Mouse (Mus musculus): Measurements from ENCODE around the gene Pirt.

The Pirt gene

GRCm38 (mm10) chr11:66911811-66912210, at the start of gene Pirt:
Gene Pirt, plus strand, starts transcription at chr11:66911981.
- DNase-seq (ENCODE audit: low read depth, low spot score): no peak

- peak; percentile 56 for DNase-seq (ENCODE audit: low read depth, low spot score)
Measured at GRCm38 (mm10) chr11:66871701-66872100, 40.1 kb upstream of the Pirt start.

- no peak for DNase-seq (ENCODE audit: low read depth, low spot score)
Measured at GRCm38 (mm10) chr11:66872773-66873470, 38.9 kb upstream of the Pirt start.

GRCm38 (mm10) chr11:66881291-66881690, 30.5 kb upstream of the Pirt start:
- no peak for DNase-seq (ENCODE audit: low read depth, low spot score)

GRCm38 (mm10) chr11:66882224-66883040, 29.3 kb upstream of the Pirt start:
- DNase-seq (ENCODE audit: low read depth, low spot score): peak; percentile 36

GRCm38 (mm10) chr11:66892536-66892935, 19.2 kb upstream of the Pirt start:
- DNase-seq (ENCODE audit: low read depth, low spot score): no peak

DNA sequence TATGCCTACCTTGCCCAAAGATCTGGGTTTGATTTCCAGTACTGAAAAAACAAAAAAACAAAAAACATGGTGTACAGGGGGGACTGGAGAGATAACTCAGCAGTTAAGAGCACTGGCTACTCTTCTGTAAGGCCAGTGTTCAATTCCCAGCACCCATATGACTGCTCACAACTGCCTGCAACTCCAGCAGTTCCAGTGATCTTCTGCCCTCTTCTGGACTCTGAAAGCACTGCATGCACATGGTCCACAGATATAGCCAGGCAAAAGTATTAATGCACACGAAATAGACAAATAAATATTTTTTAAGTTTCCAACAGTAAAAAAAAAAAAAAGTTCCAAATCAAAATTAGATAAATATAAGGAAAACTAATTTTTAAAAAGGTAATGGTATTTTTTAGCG, 13.0 kb upstream of the Pirt start:
- no peak for DNase-seq (ENCODE audit: low read depth, low spot score)

DNA sequence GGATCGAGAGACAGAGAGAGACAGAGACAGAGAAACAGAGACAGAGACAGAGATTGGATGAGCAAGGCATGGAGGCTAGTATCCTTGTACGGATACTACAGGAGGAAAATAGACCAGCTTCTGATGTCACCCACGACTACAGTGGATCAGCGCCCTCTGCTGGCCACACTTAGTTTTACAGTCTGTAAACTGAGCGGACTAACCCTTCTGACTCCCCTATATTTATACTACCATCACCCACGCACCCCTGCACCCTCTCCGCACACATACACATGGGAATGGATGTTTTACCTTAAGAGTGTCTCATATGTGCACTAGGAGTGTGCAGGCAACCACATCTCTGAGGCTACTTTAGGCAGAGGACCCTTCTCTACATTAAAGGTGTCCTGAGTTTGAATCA, 12.4 kb upstream of the Pirt start:
- peak; percentile 26 for DNase-seq (ENCODE audit: low read depth, low spot score)

DNA sequence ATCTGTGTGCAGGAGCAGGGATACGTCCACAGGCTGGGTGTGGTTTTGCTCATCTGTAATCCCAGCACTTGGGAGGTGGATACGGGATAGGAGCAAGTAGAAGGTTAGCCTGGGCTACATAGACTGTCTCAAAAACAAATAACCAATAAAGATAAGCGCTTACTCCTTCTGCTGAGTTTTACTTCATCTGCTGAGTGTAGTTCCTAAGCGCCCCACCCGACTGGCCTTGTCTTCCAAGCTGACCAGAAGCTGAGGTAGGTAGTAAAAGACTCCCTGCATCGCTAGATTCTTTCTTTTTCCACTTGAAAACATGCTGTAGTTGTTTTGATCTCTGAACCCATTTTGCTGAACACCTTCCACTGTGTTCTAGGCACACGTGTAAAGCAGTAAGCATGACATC, 9.0 kb upstream of the Pirt start:
- DNase-seq (ENCODE audit: low read depth, low spot score): no peak

GRCm38 (mm10) chr11:66905617-66906384, 6.0 kb upstream of the Pirt start:
- peak; percentile 65 for DNase-seq (ENCODE audit: low read depth, low spot score)

GRCm38 (mm10) chr11:66912531-66913458, 1.0 kb downstream of the Pirt start:
- DNase-seq (ENCODE audit: low read depth, low spot score): no peak

GRCm38 (mm10) chr11:66914249-66914648, 2.5 kb downstream of the Pirt start:
- DNase-seq (ENCODE audit: low read depth, low spot score): no peak

DNA sequence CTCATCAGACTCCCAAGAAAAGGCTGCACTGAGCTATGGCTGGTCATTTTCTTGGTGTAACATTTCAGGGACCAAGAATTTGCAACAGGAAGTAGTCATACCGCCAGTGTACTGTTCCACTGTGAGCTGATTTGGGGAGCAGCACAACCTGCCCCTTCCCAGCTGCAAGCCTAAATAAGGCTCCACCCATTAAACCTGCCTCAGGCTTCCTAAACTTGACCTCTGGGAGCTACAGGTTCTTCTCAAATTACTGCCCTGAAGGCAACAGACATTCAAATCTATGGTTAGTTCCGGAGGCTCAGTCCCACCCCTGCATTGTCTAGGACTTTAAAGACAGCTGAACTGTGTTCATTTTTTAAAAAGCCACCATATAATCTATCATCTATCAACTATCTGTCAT, 8.2 kb downstream of the Pirt start:
- DNase-seq (ENCODE audit: low read depth, low spot score): no peak

GRCm38 (mm10) chr11:66924095-66924823, 12.5 kb downstream of the Pirt start:
- no peak for DNase-seq (ENCODE audit: low read depth, low spot score)

- no peak for DNase-seq (ENCODE audit: low read depth, low spot score)
Measured at GRCm38 (mm10) chr11:66928311-66928710, 16.5 kb downstream of the Pirt start.

GRCm38 (mm10) chr11:66932827-66933599, 21.2 kb downstream of the Pirt start:
- DNase-seq (ENCODE audit: low read depth, low spot score): no peak

GRCm38 (mm10) chr11:66934428-66935173, 22.8 kb downstream of the Pirt start:
- no peak for DNase-seq (ENCODE audit: low read depth, low spot score)

- no peak for DNase-seq (ENCODE audit: low read depth, low spot score)
Measured at GRCm38 (mm10) chr11:66942011-66942410, 30.2 kb downstream of the Pirt start.

GRCm38 (mm10) chr11:66945224-66945767, 33.5 kb downstream of the Pirt start:
- no peak for DNase-seq (ENCODE audit: low read depth, low spot score)

All from brain, embryonic 18.5 days (tissue).